Mouse (Mus musculus): ENCODE measurements around the gene Pax2. TPM values are rescaled to one million over a fixed set of nuclear protein-coding genes. Genes with fewer than 3 reads are reported as not detected.

Pax2 gene
- total and polyA plus RNA-seq, 3 experiments = not detected

- Histone ChIP-seq H3K4me2 (ENCODE audit: insufficient read depth, low read depth, poor library complexity, severe bottlenecking) (no peak overlapping the region), H3K9me3 (replicated peaks; ENCODE audit: low read length) (peaks cover 2% of the 10 kb centered on the region), H3K4me1 (ENCODE audit: control insufficient read depth in 1 of 2, insufficient read depth in 2 of 2) (no peaks in the 10 kb centered on the region), H3K27ac (ENCODE audit: insufficient read depth, low read depth) (no peak overlapping the region), H3K27me3 (replicated peaks) (peaks cover 59% of the 10 kb centered on the region), H3K79me2 (replicated peaks; ENCODE audit: control insufficient read depth, extremely low read depth, insufficient read depth, poor library complexity, severe bottlenecking) (no peaks in the 10 kb centered on the region), H3K9ac (ENCODE audit: insufficient read depth, low read depth) (no peak overlapping the region), H3K4me3 (replicated peaks in 1 of 3; ENCODE audit: low read depth in 2 of 3, low read length in 2 of 3, poor library complexity in 1 of 3) (no peak overlapping the region), H3K36me3 (replicated peaks in 1 of 2; ENCODE audit: control insufficient read depth in 1 of 2, insufficient read depth in 1 of 2, low read length in 1 of 2) (no peaks in the 10 kb centered on the region)
- dilution Hi-C loops (cut with MboI; ENCODE audit: extremely low pct_ligation_motif_present, extremely low pct_unique_long_range_greater_than_20kb, low sequenced_read_pairs) (no loop called here), in situ Hi-C loops (cut with MboI; ENCODE audit: low pct_ligation_motif_present, low pct_unique_long_range_greater_than_20kb, low sequenced_read_pairs) (no loop called here)
- no peak for DNase-seq (ENCODE audit: extremely low read depth)
- no peak for TF ChIP-seq TCF12 (IDR thresholded peaks at IDR 0.05; ENCODE audit: low read depth, low read length)
- no peak for TF ChIP-seq SIN3A (IDR thresholded peaks at IDR 0.05; ENCODE audit: low read length)
- no peak for TF ChIP-seq RCOR1 (conservative IDR thresholded peaks at IDR 0.05; ENCODE audit: low read depth, low read length)
- no peak for TF ChIP-seq PAX5 (IDR thresholded peaks at IDR 0.05; ENCODE audit: low read length)
- no peak for TF ChIP-seq BHLHE40 (IDR thresholded peaks at IDR 0.05; ENCODE audit: low read depth, low read length)
- TF ChIP-seq UBTF (IDR thresholded peaks at IDR 0.05; ENCODE audit: low read depth, low read length) = no peak
Measured at GRCm38 (mm10) chr19:44868766-44869165, 112.9 kb downstream of the Pax2 start.

GRCm38 (mm10) chr19:44874186-44874898 is 118.5 kb downstream of the Pax2 start:
- Histone ChIP-seq H3K36me3 (replicated peaks in 1 of 2; ENCODE audit: control insufficient read depth in 1 of 2, insufficient read depth in 1 of 2, low read length in 1 of 2) (no peaks in the 10 kb centered on the region), H3K27ac (ENCODE audit: insufficient read depth, low read depth) (no peak overlapping the region), H3K4me1 (ENCODE audit: control insufficient read depth in 1 of 2, insufficient read depth in 2 of 2) (no peaks in the 10 kb centered on the region), H3K4me2 (ENCODE audit: insufficient read depth, low read depth, poor library complexity, severe bottlenecking) (no peak overlapping the region), H3K9ac (ENCODE audit: insufficient read depth, low read depth) (no peak overlapping the region), H3K9me3 (replicated peaks; ENCODE audit: low read length) (no peaks in the 10 kb centered on the region), H3K27me3 (replicated peaks) (peaks cover 59% of the 10 kb centered on the region), H3K4me3 (replicated peaks in 1 of 3; ENCODE audit: low read depth in 2 of 3, low read length in 2 of 3, poor library complexity in 1 of 3) (no peak overlapping the region), H3K79me2 (replicated peaks; ENCODE audit: control insufficient read depth, extremely low read depth, insufficient read depth, poor library complexity, severe bottlenecking) (no peaks in the 10 kb centered on the region)
- dilution Hi-C loops (cut with MboI; ENCODE audit: extremely low pct_ligation_motif_present, extremely low pct_unique_long_range_greater_than_20kb, low sequenced_read_pairs) (no loop called here), in situ Hi-C loops (cut with MboI; ENCODE audit: low pct_ligation_motif_present, low pct_unique_long_range_greater_than_20kb, low sequenced_read_pairs) (no loop called here)
- TF ChIP-seq NRF1 (IDR thresholded peaks at IDR 0.05; ENCODE audit: low read depth, low read length) = no peak
- no peak for TF ChIP-seq KAT2A (IDR thresholded peaks at IDR 0.05; ENCODE audit: insufficient replicate concordance, low read length)
- TF ChIP-seq JUN (IDR thresholded peaks at IDR 0.05; ENCODE audit: insufficient read depth, low read depth, low read length) = no peak
- no peak for TF ChIP-seq MYC (IDR thresholded peaks at IDR 0.05; ENCODE audit: low read depth, low read length)
- TF ChIP-seq E2F4 (IDR thresholded peaks at IDR 0.05; ENCODE audit: insufficient replicate concordance, low read depth, low read length) = no peak
- TF ChIP-seq POLR2AphosphoS2 (IDR thresholded peaks at IDR 0.05; ENCODE audit: low read depth, low read length) = no peak
- no peak for TF ChIP-seq UBTF (IDR thresholded peaks at IDR 0.05; ENCODE audit: low read depth, low read length)
- no peak for TF ChIP-seq RCOR1 (conservative IDR thresholded peaks at IDR 0.05; ENCODE audit: low read depth, low read length)
- no peak for TF ChIP-seq TBP (conservative IDR thresholded peaks at IDR 0.05; ENCODE audit: low read depth, low read length)
- TF ChIP-seq TCF12 (IDR thresholded peaks at IDR 0.05; ENCODE audit: low read depth, low read length) = no peak
- TF ChIP-seq JUND (conservative IDR thresholded peaks at IDR 0.05; ENCODE audit: low read depth, low read length) = no peak
- no peak for TF ChIP-seq CTCF (conservative IDR thresholded peaks at IDR 0.05 in 1 of 2, IDR thresholded peaks at IDR 0.05 in 1 of 2; ENCODE audit: low read depth in 2 of 2, low read length in 2 of 2)
- TF ChIP-seq USF2 (conservative IDR thresholded peaks at IDR 0.05; ENCODE audit: low read depth, low read length) = no peak
- no peak for TF ChIP-seq MAFK (IDR thresholded peaks at IDR 0.05; ENCODE audit: insufficient replicate concordance, low read length)
- no peak for TF ChIP-seq NELFE (IDR thresholded peaks at IDR 0.05; ENCODE audit: low read depth, low read length)
- TF ChIP-seq GABPA (IDR thresholded peaks at IDR 0.05; ENCODE audit: insufficient replicate concordance, low read depth, low read length) = no peak
- TF ChIP-seq ZMIZ1 (IDR thresholded peaks at IDR 0.05; ENCODE audit: low read depth, low read length) = no peak
- no peak for TF ChIP-seq EP300 (IDR thresholded peaks at IDR 0.05; ENCODE audit: low read length)
- no peak for TF ChIP-seq HCFC1 (IDR thresholded peaks at IDR 0.05; ENCODE audit: low read depth, low read length)
- TF ChIP-seq SIN3A (IDR thresholded peaks at IDR 0.05; ENCODE audit: low read length) = no peak
- DNase-seq (ENCODE audit: extremely low read depth) = no peak

Data from CH12.LX (cell line).